Mouse (Mus musculus) stomach, postnatal 0 days (tissue): ENCODE measurements at regions not wholly inside any gene's neighbourhood (a gene's known extent, or its start where the extent isn't known, plus 50 kb on each side); places are given as distances from the start of the nearest gene placed in this dataset.
A peak's percentile ranks its signal among the peaks of the same experiment; 100 is the strongest.

ENCODE experiments used
- ATAC-seq: fragments of 200-750 bp; cut with Nextera tagmentation; 2 replicates; pipeline ENCODE4 v1.8.0; 2017; ENCODE audit not compliant: low FRiP score, low TSS enrichment
- DNase-seq: peaks from one replicate; pipeline ENCODE4 v3.0.0-alpha.2; 2016; ENCODE audit warnings: low spot score
- H3K27ac ChIP-seq: fragments of 300-500 bp; sonication (generic); replicated peaks from 2 replicates; pipeline ENCODE4 v1.5.1; 2014; ENCODE audit warnings: mild to moderate bottlenecking, control low read depth
- H3K27me3 ChIP-seq: fragments of 300-500 bp; sonication (generic); 2 replicates; pipeline ENCODE4 v1.6.1; 2014; ENCODE audit warnings: low read length; ENCODE audit not compliant: control insufficient read depth, insufficient read depth
- H3K36me3 ChIP-seq: fragments of 300-500 bp; sonication (generic); 2 replicates; pipeline ENCODE4 v1.6.1; 2014; ENCODE audit warnings: low read length, mixed read lengths; ENCODE audit not compliant: control insufficient read depth, insufficient read depth
- H3K4me1 ChIP-seq: fragments of 300-500 bp; sonication (generic); replicated peaks from 2 replicates; pipeline ENCODE4 v1.6.1; 2014; ENCODE audit warnings: antibody characterized with exemption; ENCODE audit not compliant: control insufficient read depth, insufficient read depth
- H3K4me2 ChIP-seq: fragments of 300-500 bp; sonication (generic); replicated peaks from 2 replicates; pipeline ENCODE4 v1.6.1; 2014; ENCODE audit warnings: low read depth, mild to moderate bottlenecking, control low read depth, moderate library complexity
- H3K4me3 ChIP-seq: fragments of 300-500 bp; sonication (generic); 2 replicates; pipeline ENCODE4 v1.5.1; 2014; ENCODE audit warnings: low read depth, low read length, control low read depth
- H3K9ac ChIP-seq: fragments of 300-500 bp; sonication (generic); 2 replicates; pipeline ENCODE4 v1.6.1; 2014; ENCODE audit warnings: mild to moderate bottlenecking, low read length, control low read depth, mixed read lengths
- H3K9me3 ChIP-seq: fragments of 300-500 bp; sonication (generic); 2 replicates; pipeline ENCODE4 v1.6.1; 2016; ENCODE audit warnings: low read length; ENCODE audit not compliant: control insufficient read depth
- CTCF ChIP-seq: IDR thresholded peaks from 2 replicates; pipeline ENCODE4 v1.5.1; 2016; ENCODE audit warnings: antibody characterized with exemption, low read depth, mild to moderate bottlenecking, moderate library complexity
- EP300 ChIP-seq: optimal IDR thresholded peaks from 2 replicates; pipeline ENCODE3; 2016; ENCODE audit warnings: antibody characterized with exemption
- WGBS: fragments of 180-500 bp; shearing (Covaris S2); extraction: QIAGEN DNeasy Blood & Tissue Kit; methylation state at CpG from one replicate; pipeline ENCODE4 v1.1.7; 2014; 5-methylcytosine and 5-hydroxymethylcytosine counted together

GRCm38 (mm10) chr7:95689161-95689833, 481.7 kb upstream of the Tenm4 start:
- Histone ChIP-seq H3K4me1 (no peaks in the 10 kb centered on the region), H3K9me3 (no peaks in the 10 kb centered on the region), H3K27me3 (no peaks in the 10 kb centered on the region), H3K9ac (no peak overlapping the region), H3K4me3 (peak overlapping the region; percentile 31), H3K4me2 (peak overlapping the region; percentile 48), H3K36me3 (no peaks in the 10 kb centered on the region), H3K27ac (no peak overlapping the region)
- WGBS, result 12% methylated on average over 7 of the region's 7 CpGs
- TF ChIP-seq CTCF (no peak), EP300 (no peak)
- DNase-seq (no peak), ATAC-seq (no peak)

DNA sequence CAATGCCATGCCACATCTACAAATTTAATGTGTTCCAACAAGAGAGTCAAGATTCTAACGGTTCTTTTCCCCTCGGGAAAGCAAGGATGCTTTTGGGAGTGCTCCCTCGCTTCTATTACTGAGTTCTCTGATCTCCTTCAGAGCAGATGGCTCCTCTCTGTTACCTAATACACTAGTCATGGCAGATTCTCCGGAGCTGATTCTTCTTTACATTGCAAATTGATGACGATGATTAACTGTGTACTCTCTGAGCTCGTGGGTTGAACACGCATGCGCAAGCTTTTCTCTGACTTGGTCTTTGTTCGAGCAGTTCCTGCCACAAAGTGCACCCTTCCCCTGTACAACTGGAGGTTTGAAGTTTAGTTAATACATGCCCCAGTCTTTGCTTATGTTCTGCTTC, 471.5 kb upstream of the Tenm4 start:
- H3K27ac ChIP-seq, result no peak overlapping the region
- TF ChIP-seq EP300 (no peak), CTCF (no peak)
- no peak overlapping the region for H3K9ac ChIP-seq
- H3K27me3 ChIP-seq, result no peaks in the 10 kb centered on the region
- WGBS, result 57% methylated on average over 9 of the region's 9 CpGs
- H3K9me3 ChIP-seq, result no peaks in the 10 kb centered on the region
- ATAC-seq (no peak), DNase-seq (no peak)
- no peaks in the 10 kb centered on the region for H3K4me1 ChIP-seq
- H3K36me3 ChIP-seq, result no peaks in the 10 kb centered on the region
- no peak overlapping the region for H3K4me3 ChIP-seq
- no peak overlapping the region for H3K4me2 ChIP-seq

- no peak overlapping the region for H3K9ac ChIP-seq
Measured at GRCm38 (mm10) chr7:95710088-95710487, 461.0 kb upstream of the Tenm4 start.

GRCm38 (mm10) chr7:95720083-95720482, 451.0 kb upstream of the Tenm4 start:
- no peaks in the 10 kb centered on the region for H3K27me3 ChIP-seq
- H3K9ac ChIP-seq, result no peak overlapping the region
- no peak overlapping the region for H3K4me3 ChIP-seq
- DNase-seq (no peak), ATAC-seq (no peak)
- H3K27ac ChIP-seq, result no peak overlapping the region
- no peaks in the 10 kb centered on the region for H3K9me3 ChIP-seq
- no peaks in the 10 kb centered on the region for H3K36me3 ChIP-seq
- no peak overlapping the region for H3K4me2 ChIP-seq
- no peak for TF ChIP-seq EP300
- no peak for TF ChIP-seq CTCF
- no peaks in the 10 kb centered on the region for H3K4me1 ChIP-seq

More at GRCm38 (mm10) chr7:95710088-95710487, 461.0 kb upstream of the Tenm4 start:
- no peak overlapping the region for H3K27ac ChIP-seq
- no peak overlapping the region for H3K4me3 ChIP-seq
- no peaks in the 10 kb centered on the region for H3K9me3 ChIP-seq
- no peak for DNase-seq
- no peaks in the 10 kb centered on the region for H3K36me3 ChIP-seq
- no peak overlapping the region for H3K4me2 ChIP-seq
- TF ChIP-seq EP300 (no peak), CTCF (no peak)
- no peaks in the 10 kb centered on the region for H3K27me3 ChIP-seq
- 79% methylated on average over 7 of the region's 7 CpGs for WGBS
- ATAC-seq, result no peak
- no peaks in the 10 kb centered on the region for H3K4me1 ChIP-seq

- Histone ChIP-seq H3K9me3 (no peaks in the 10 kb centered on the region), H3K9ac (no peak overlapping the region), H3K4me2 (no peak overlapping the region), H3K4me1 (no peaks in the 10 kb centered on the region), H3K36me3 (no peaks in the 10 kb centered on the region), H3K27me3 (no peaks in the 10 kb centered on the region), H3K4me3 (no peak overlapping the region), H3K27ac (no peak overlapping the region)
- no peak for TF ChIP-seq CTCF
- ATAC-seq (no peak), DNase-seq (no peak)
- 76% methylated on average over 2 of the region's 2 CpGs for WGBS
Measured at GRCm38 (mm10) chr7:95725716-95726487, 445.1 kb upstream of the Tenm4 start.

GRCm38 (mm10) chr7:95733807-95734206, 437.2 kb upstream of the Tenm4 start:
- Histone ChIP-seq H3K4me2 (no peak overlapping the region), H3K27ac (no peak overlapping the region), H3K4me3 (no peak overlapping the region), H3K9ac (no peak overlapping the region), H3K36me3 (no peaks in the 10 kb centered on the region), H3K27me3 (no peaks in the 10 kb centered on the region), H3K4me1 (no peaks in the 10 kb centered on the region), H3K9me3 (no peaks in the 10 kb centered on the region)
- WGBS, result 76% methylated on average over 1 of the region's 1 CpGs
- no peak for ATAC-seq
- TF ChIP-seq EP300 (no peak), CTCF (no peak)
- no peak for DNase-seq
